Mouse (Mus musculus) limb, embryonic 13.5 days (tissue): ENCODE measurements around the gene Dock2. TPM values are rescaled to one million over a fixed set of nuclear protein-coding genes. Genes with fewer than 3 reads are reported as not detected.
A peak's percentile ranks its signal among the peaks of the same experiment; 100 is the strongest.

ENCODE experiments used
- ATAC-seq: fragments of 200-750 bp; cut with Nextera tagmentation; 2 replicates; pipeline ENCODE4 v1.8.0; 2017; ENCODE audit warnings: low read depth, moderate number of reproducible peaks, moderate TSS enrichment; ENCODE audit not compliant: low FRiP score
- H3K27ac ChIP-seq: fragments of 300-500 bp; sonication (generic); 2 replicates; pipeline ENCODE4 v1.5.1; 2015; ENCODE audit warnings: inconsistent platforms, mild to moderate bottlenecking, moderate library complexity
- H3K27me3 ChIP-seq: fragments of 300-500 bp; sonication (generic); 2 replicates; pipeline ENCODE4 v1.6.1; 2015; ENCODE audit warnings: mild to moderate bottlenecking, inconsistent platforms
- H3K36me3 ChIP-seq: fragments of 300-500 bp; sonication (generic); 2 replicates; pipeline ENCODE4 v1.6.1; 2015; ENCODE audit warnings: inconsistent platforms, mild to moderate bottlenecking, moderate library complexity
- H3K4me1 ChIP-seq: fragments of 300-500 bp; sonication (generic); 2 replicates; pipeline ENCODE4 v1.6.1; 2015; ENCODE audit warnings: inconsistent platforms
- H3K4me2 ChIP-seq: fragments of 300-500 bp; sonication (generic); replicated peaks from 2 replicates; pipeline ENCODE4 v1.6.1; 2015; ENCODE audit warnings: inconsistent platforms, mild to moderate bottlenecking, moderate library complexity
- H3K4me3 ChIP-seq: fragments of 300-500 bp; sonication (generic); 2 replicates; pipeline ENCODE4 v1.5.1; 2015; ENCODE audit warnings: moderate library complexity, mild to moderate bottlenecking, inconsistent platforms
- H3K9ac ChIP-seq: fragments of 300-500 bp; sonication (generic); 2 replicates; pipeline ENCODE4 v1.6.1; 2015; ENCODE audit warnings: mild to moderate bottlenecking, inconsistent platforms
- H3K9me3 ChIP-seq: fragments of 300-500 bp; sonication (generic); 2 replicates; pipeline ENCODE4 v1.6.1; 2016; ENCODE audit warnings: inconsistent platforms
- WGBS: fragments of 180-500 bp; shearing (Covaris S2); methylation state at CpG from one replicate; pipeline ENCODE4 v1.1.7; 2015; 5-methylcytosine and 5-hydroxymethylcytosine counted together
- polyA plus RNA-seq: library from polyadenylated mRNA; unstranded; fragments of >200 nt; fragmentation: Nextera tagmentation; extraction: Ambion mirVana; gene quantifications from 2 replicates; pipeline ENCODE4 v1.2.1, GENCODE M21; 2015

The Dock2 gene
- polyA plus RNA-seq, 1 experiment from 2014 or later, result 1.3 TPM

GRCm38 (mm10) chr11:34707360-34707759 lies 76.3 kb downstream of the Dock2 start:
- no peaks in the 10 kb centered on the region for H3K27me3 ChIP-seq
- no peak overlapping the region for H3K9ac ChIP-seq
- 79% methylated on average over 5 of the region's 5 CpGs for WGBS
- no peak overlapping the region for H3K4me3 ChIP-seq
- H3K27ac ChIP-seq, result no peak overlapping the region
- H3K36me3 ChIP-seq, result no peaks in the 10 kb centered on the region
- ATAC-seq, result no peak
- H3K4me1 ChIP-seq, result no peaks in the 10 kb centered on the region
- no peaks in the 10 kb centered on the region for H3K9me3 ChIP-seq
- H3K4me2 ChIP-seq, result no peak overlapping the region

GRCm38 (mm10) chr11:34705108-34705446 lies 78.6 kb downstream of the Dock2 start:
- H3K4me2 ChIP-seq, result no peak overlapping the region
- H3K9ac ChIP-seq, result no peak overlapping the region
- no peak overlapping the region for H3K27ac ChIP-seq
- no peak overlapping the region for H3K4me3 ChIP-seq
- WGBS, result 73% methylated on average over 4 of the region's 4 CpGs
- H3K9me3 ChIP-seq, result no peaks in the 10 kb centered on the region
- no peaks in the 10 kb centered on the region for H3K4me1 ChIP-seq
- no peak for ATAC-seq
- H3K27me3 ChIP-seq, result no peaks in the 10 kb centered on the region
- no peaks in the 10 kb centered on the region for H3K36me3 ChIP-seq

- 55% methylated on average over 8 of the region's 8 CpGs for WGBS
- no peaks in the 10 kb centered on the region for H3K9me3 ChIP-seq
- no peak for ATAC-seq
Measured at GRCm38 (mm10) chr11:34704384-34705107, 79.1 kb downstream of the Dock2 start.

GRCm38 (mm10) chr11:34703851-34704250 lies 79.8 kb downstream of the Dock2 start:
- H3K27ac ChIP-seq, result no peak overlapping the region
- H3K27me3 ChIP-seq, result no peaks in the 10 kb centered on the region
- no peak for ATAC-seq
- H3K9ac ChIP-seq, result no peak overlapping the region
- H3K36me3 ChIP-seq, result no peaks in the 10 kb centered on the region
- no peak overlapping the region for H3K4me2 ChIP-seq
- H3K4me3 ChIP-seq, result no peak overlapping the region
- H3K4me1 ChIP-seq, result no peaks in the 10 kb centered on the region
- no peaks in the 10 kb centered on the region for H3K9me3 ChIP-seq
- 55% methylated on average over 6 of the region's 6 CpGs for WGBS

More at GRCm38 (mm10) chr11:34704384-34705107, 79.1 kb downstream of the Dock2 start:
- no peak overlapping the region for H3K4me2 ChIP-seq
- no peaks in the 10 kb centered on the region for H3K27me3 ChIP-seq
- H3K27ac ChIP-seq, result no peak overlapping the region
- H3K36me3 ChIP-seq, result no peaks in the 10 kb centered on the region
- H3K4me1 ChIP-seq, result no peaks in the 10 kb centered on the region
- no peak overlapping the region for H3K9ac ChIP-seq
- no peak overlapping the region for H3K4me3 ChIP-seq

- Histone ChIP-seq H3K9me3 (no peaks in the 10 kb centered on the region), H3K27me3 (no peaks in the 10 kb centered on the region), H3K27ac (no peak overlapping the region), H3K36me3 (no peaks in the 10 kb centered on the region), H3K4me2 (no peak overlapping the region), H3K4me3 (no peak overlapping the region), H3K9ac (no peak overlapping the region), H3K4me1 (no peaks in the 10 kb centered on the region)
- ATAC-seq, result peak; percentile 59; the same call in 1 of the 2 replicates
- 48% methylated on average over 8 of the region's 8 CpGs for WGBS
Measured at GRCm38 (mm10) chr11:34681790-34682189, 101.9 kb downstream of the Dock2 start.

GRCm38 (mm10) chr11:34544631-34545030 lies 239.1 kb downstream of the Dock2 start:
- no peak for ATAC-seq
- H3K27me3 ChIP-seq, result no peaks in the 10 kb centered on the region
- H3K4me2 ChIP-seq, result no peak overlapping the region
- H3K9ac ChIP-seq, result no peak overlapping the region
- H3K36me3 ChIP-seq, result no peaks in the 10 kb centered on the region
- H3K9me3 ChIP-seq, result peaks cover 7% of the 10 kb centered on the region
- no peak overlapping the region for H3K27ac ChIP-seq
- no peaks in the 10 kb centered on the region for H3K4me1 ChIP-seq
- 73% methylated on average over 7 of the region's 7 CpGs for WGBS
- H3K4me3 ChIP-seq, result no peak overlapping the region

GRCm38 (mm10) chr11:34532131-34532530 lies 251.6 kb downstream of the Dock2 start:
- no peaks in the 10 kb centered on the region for H3K36me3 ChIP-seq
- H3K27ac ChIP-seq, result no peak overlapping the region
- ATAC-seq, result no peak
- no peaks in the 10 kb centered on the region for H3K9me3 ChIP-seq
- H3K4me2 ChIP-seq, result no peak overlapping the region
- H3K9ac ChIP-seq, result no peak overlapping the region
- no peak overlapping the region for H3K4me3 ChIP-seq
- H3K27me3 ChIP-seq, result no peaks in the 10 kb centered on the region
- WGBS, result 93% methylated on average over 10 of the region's 10 CpGs
- H3K4me1 ChIP-seq, result no peaks in the 10 kb centered on the region

GRCm38 (mm10) chr11:34530971-34531370 lies 252.7 kb downstream of the Dock2 start:
- 88% methylated on average over 3 of the region's 3 CpGs for WGBS
- Histone ChIP-seq H3K4me3 (no peak overlapping the region), H3K27me3 (no peaks in the 10 kb centered on the region), H3K27ac (no peak overlapping the region), H3K36me3 (no peaks in the 10 kb centered on the region), H3K4me1 (no peaks in the 10 kb centered on the region), H3K9ac (no peak overlapping the region), H3K9me3 (no peaks in the 10 kb centered on the region), H3K4me2 (no peak overlapping the region)
- no peak for ATAC-seq

GRCm38 (mm10) chr11:34528006-34528405 lies 255.7 kb downstream of the Dock2 start:
- Histone ChIP-seq H3K36me3 (no peaks in the 10 kb centered on the region), H3K9ac (no peak overlapping the region), H3K4me3 (no peak overlapping the region), H3K4me1 (0 out of 2 replicates have a peak, but pooled peaks cover 2% of the 10 kb centered on the region), H3K27ac (no peak overlapping the region), H3K4me2 (no peak overlapping the region), H3K27me3 (no peaks in the 10 kb centered on the region), H3K9me3 (no peaks in the 10 kb centered on the region)
- no peak for ATAC-seq
- 82% methylated on average over 4 of the region's 4 CpGs for WGBS

- WGBS, result 86% methylated on average over 5 of the region's 5 CpGs
Measured at GRCm38 (mm10) chr11:34527238-34527637, 256.5 kb downstream of the Dock2 start.

GRCm38 (mm10) chr11:34525096-34525891 lies 258.4 kb downstream of the Dock2 start:
- Histone ChIP-seq H3K4me1 (0 out of 2 replicates have a peak, but pooled peaks cover 2% of the 10 kb centered on the region), H3K27me3 (no peaks in the 10 kb centered on the region), H3K4me3 (no peak overlapping the region), H3K9me3 (no peaks in the 10 kb centered on the region), H3K4me2 (no peak overlapping the region), H3K9ac (no peak overlapping the region), H3K36me3 (no peaks in the 10 kb centered on the region), H3K27ac (no peak overlapping the region)
- no peak for ATAC-seq
- 75% methylated on average over 7 of the region's 7 CpGs for WGBS

More at GRCm38 (mm10) chr11:34527238-34527637, 256.5 kb downstream of the Dock2 start:
- H3K36me3 ChIP-seq, result no peaks in the 10 kb centered on the region
- no peaks in the 10 kb centered on the region for H3K27me3 ChIP-seq
- H3K4me1 ChIP-seq, result 0 out of 2 replicates have a peak, but pooled peaks cover 2% of the 10 kb centered on the region
- H3K4me2 ChIP-seq, result no peak overlapping the region
- H3K27ac ChIP-seq, result no peak overlapping the region
- no peaks in the 10 kb centered on the region for H3K9me3 ChIP-seq
- H3K4me3 ChIP-seq, result no peak overlapping the region
- H3K9ac ChIP-seq, result no peak overlapping the region
- ATAC-seq, result no peak

- H3K27me3 ChIP-seq, result no peaks in the 10 kb centered on the region
- H3K36me3 ChIP-seq, result no peaks in the 10 kb centered on the region
- 0 out of 2 replicates have a peak, but pooled peaks cover 2% of the 10 kb centered on the region for H3K4me1 ChIP-seq
- ATAC-seq, result no peak
- 64% methylated on average over 4 of the region's 4 CpGs for WGBS
- H3K4me2 ChIP-seq, result no peak overlapping the region
- no peak overlapping the region for H3K4me3 ChIP-seq
- no peak overlapping the region for H3K9ac ChIP-seq
- H3K27ac ChIP-seq, result no peak overlapping the region
- no peaks in the 10 kb centered on the region for H3K9me3 ChIP-seq
Measured at GRCm38 (mm10) chr11:34524586-34524985, 259.1 kb downstream of the Dock2 start.
